ENCODE assay signal across 8 mouse cellular contexts in genomic region chr8:111732004-111732403, GRCm38 (mm10). TPM values are rescaled to one million over a fixed set of nuclear protein-coding genes. Genes with fewer than 3 reads are reported as not detected.
DNase-seq lines count a peak whose midpoint lies in the region; ATAC-seq lines count a peak whose summit lies in the region.

No protein-coding gene starts in this region.

- DNase-seq in CD8-positive naive resting alpha-beta T cell, adult 2 months (ENCODE audit: low read depth in 2 of 2, low spot score in 2 of 2): peak; percentile 43 to 49
- peak; percentile 80 for DNase-seq in c-Kit-positive CD71-negative TER-119-negative erythroid progenitor cells, embryonic 14.5 days (ENCODE audit: low read depth)
- DNase-seq in fibroblast of lung, adult 2 months (ENCODE audit: low read depth): peak; percentile 85
- peak; percentile 99 for DNase-seq in kidney, postnatal 10 days
- DNase-seq in liver, embryonic 11.5 days (ENCODE audit: low spot score): peak; percentile 93
- DNase-seq in naive thymus-derived CD4-positive, alpha-beta T cell, adult 2 months (ENCODE audit: low read depth): peak; percentile 75
- DNase-seq in splenic B cell, adult 2 months (ENCODE audit: low read depth, low spot score): peak; percentile 78

- no peaks in the 10 kb centered on the region for H3K27me3 ChIP-seq in heart, embryonic 14.5 days (ENCODE audit: control insufficient read depth, insufficient read depth, low read length)
- peaks cover 23% of the 10 kb centered on the region for H3K27me3 ChIP-seq in liver, embryonic 11.5 days (replicated peaks; ENCODE audit: control insufficient read depth, insufficient read depth, low read length)
- no peaks in the 10 kb centered on the region; the same call in none of the 2 replicates for H3K27me3 ChIP-seq in splenic B cell, adult 2 months (ENCODE audit: control insufficient read depth, insufficient read depth, low read length, poor library complexity, severe bottlenecking)

- ATAC-seq in heart, embryonic 14.5 days (ENCODE audit: insufficient number of reproducible peaks, insufficient read depth, low FRiP score, low read depth): peak; percentile 87
- peak; percentile 91 for ATAC-seq in liver, embryonic 11.5 days (replicated peaks; ENCODE audit: low FRiP score)

- H3K4me1 ChIP-seq in heart, embryonic 14.5 days (ENCODE audit: control insufficient read depth in 2 of 2, insufficient read depth in 2 of 2, low read length in 2 of 2): peaks cover 79 to 92% of the 10 kb centered on the region in 2 experiments
- H3K4me1 ChIP-seq in liver, embryonic 11.5 days (replicated peaks; ENCODE audit: control insufficient read depth, insufficient read depth, low read length): peaks cover 56% of the 10 kb centered on the region

- peak overlapping the region; percentile 61 to 89 for H3K4me3 ChIP-seq in heart, embryonic 14.5 days (ENCODE audit: control insufficient read depth in 1 of 2, insufficient read depth in 1 of 2, low read depth in 1 of 2, low read length in 2 of 2)
- peak overlapping the region; percentile 71 for H3K4me3 ChIP-seq in liver, embryonic 11.5 days (ENCODE audit: low read depth, low read length)

- no peaks in the 10 kb centered on the region for H3K9me3 ChIP-seq in heart, embryonic 14.5 days (ENCODE audit: control insufficient read depth, low read length)
- no peaks in the 10 kb centered on the region for H3K9me3 ChIP-seq in liver, embryonic 11.5 days (ENCODE audit: control insufficient read depth, low read length)

- peak overlapping the region; percentile 79 to 93 for H3K27ac ChIP-seq in heart, embryonic 14.5 days (replicated peaks in 1 of 2; ENCODE audit: control insufficient read depth in 1 of 2, insufficient read depth in 1 of 2, low read depth in 2 of 2, low read length in 2 of 2)
- H3K27ac ChIP-seq in liver, embryonic 11.5 days (ENCODE audit: low read depth, low read length): peak overlapping the region; percentile 51; the same call in 1 of the 2 replicates

- peak overlapping the region; percentile 71 for H3K4me2 ChIP-seq in heart, embryonic 14.5 days (ENCODE audit: low read length)
- peak overlapping the region; percentile 80 for H3K4me2 ChIP-seq in liver, embryonic 11.5 days

- WGBS in heart, embryonic 14.5 days: 0% methylated on average over 27 of the region's 41 CpGs
- WGBS in liver, embryonic 11.5 days: 0% methylated on average over 38 of the region's 41 CpGs

- H3K9ac ChIP-seq in heart, embryonic 14.5 days (ENCODE audit: low read length): peak overlapping the region; percentile 96
- peak overlapping the region; percentile 68 for H3K9ac ChIP-seq in liver, embryonic 11.5 days (ENCODE audit: low read depth, low read length)

- peaks cover 6% of the 10 kb centered on the region; the same call in 1 of the 2 replicates for H3K36me3 ChIP-seq in heart, embryonic 14.5 days (ENCODE audit: control insufficient read depth, insufficient read depth, low read length)
- H3K36me3 ChIP-seq in liver, embryonic 11.5 days (ENCODE audit: control insufficient read depth, insufficient read depth, low read length): no peaks in the 10 kb centered on the region
- H3K36me3 ChIP-seq in splenic B cell, adult 2 months (ENCODE audit: control insufficient read depth, insufficient read depth, low read length, poor library complexity, severe bottlenecking): no peaks in the 10 kb centered on the region

RNA-seq across cellular contexts. Expression of gene Bcar1, which starts 11.6 kb away (rescaled TPM):
- 49.5 and 50.8 TPM in 2 replicates for polyA plus RNA-seq in heart, embryonic 14.5 days (2014; fragmentation: Nextera tagmentation; extraction: Ambion mirVana)
- 26.1 and 27.8 TPM in 2 replicates for polyA plus RNA-seq in liver, embryonic 11.5 days (2014; fragmentation: Nextera tagmentation; extraction: Ambion mirVana)

RNA-seq across cellular contexts. Expression of gene Ctrb1, which starts 41.2 kb away (rescaled TPM):
- polyA plus RNA-seq in heart, embryonic 14.5 days (2014; fragmentation: Nextera tagmentation; extraction: Ambion mirVana): not detected in 2 replicates
- not detected in 2 replicates for polyA plus RNA-seq in liver, embryonic 11.5 days (2014; fragmentation: Nextera tagmentation; extraction: Ambion mirVana)

Comparison
In these comparisons a context has a peak if more than half of its experiments do, and no peak if none do; other contexts are left out.
1. Peak in every context shown above with its lines: DNase-seq, ATAC-seq, H3K4me3 ChIP-seq and H3K27ac ChIP-seq.
2. DNase-seq: peak in every context shown above with its lines; median percentile 99 in kidney, postnatal 10 days; 93 in liver, embryonic 11.5 days; 85 in fibroblast of lung, adult 2 months; 80 in c-Kit-positive CD71-negative TER-119-negative erythroid progenitor cells, embryonic 14.5 days; 78 in splenic B cell, adult 2 months; 75 in naive thymus-derived CD4-positive, alpha-beta T cell, adult 2 months; 46 in CD8-positive naive resting alpha-beta T cell, adult 2 months.